Mouse (Mus musculus) embryonic fibroblast, embryonic 13.5 days (primary cell): ENCODE data around the gene Zfp276.

Source experiments
- CTCF ChIP-seq: IDR thresholded peaks from 2 replicates; pipeline ENCODE4 v1.5.1; 2011; ENCODE audit warnings: mild to moderate bottlenecking, control low read depth, low read length, moderate library complexity, borderline replicate concordance; ENCODE audit not compliant: insufficient read depth
- POLR2A ChIP-seq: IDR thresholded peaks from 2 replicates; pipeline ENCODE4 v1.6.1; 2011; ENCODE audit warnings: low read depth, mild to moderate bottlenecking, control low read depth, low read length, moderate library complexity

DNA sequence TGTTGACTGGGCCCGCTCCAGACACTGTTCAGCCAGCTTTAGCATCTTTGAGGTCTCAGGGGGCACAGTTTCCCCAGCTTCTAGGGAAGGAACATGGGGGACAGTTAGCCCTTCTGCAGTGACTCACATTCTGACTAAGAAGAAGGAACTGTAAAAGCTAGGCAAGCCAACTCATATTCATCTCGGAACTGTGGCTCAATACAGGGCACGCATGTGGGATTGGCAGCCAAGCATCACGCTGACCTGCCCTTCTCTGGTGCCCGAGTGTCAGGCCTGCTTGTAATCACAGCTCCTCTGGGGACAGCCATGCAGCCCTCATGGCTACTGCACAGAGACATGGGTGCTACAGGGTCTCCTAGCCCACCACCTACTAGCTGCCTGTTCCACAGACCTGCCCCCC, 3.1 kb upstream of the Zfp276 start:
- TF ChIP-seq CTCF (no peak), POLR2A (no peak)
